Mouse (Mus musculus): ENCODE data around the gene B830017H08Rik.

DNA sequence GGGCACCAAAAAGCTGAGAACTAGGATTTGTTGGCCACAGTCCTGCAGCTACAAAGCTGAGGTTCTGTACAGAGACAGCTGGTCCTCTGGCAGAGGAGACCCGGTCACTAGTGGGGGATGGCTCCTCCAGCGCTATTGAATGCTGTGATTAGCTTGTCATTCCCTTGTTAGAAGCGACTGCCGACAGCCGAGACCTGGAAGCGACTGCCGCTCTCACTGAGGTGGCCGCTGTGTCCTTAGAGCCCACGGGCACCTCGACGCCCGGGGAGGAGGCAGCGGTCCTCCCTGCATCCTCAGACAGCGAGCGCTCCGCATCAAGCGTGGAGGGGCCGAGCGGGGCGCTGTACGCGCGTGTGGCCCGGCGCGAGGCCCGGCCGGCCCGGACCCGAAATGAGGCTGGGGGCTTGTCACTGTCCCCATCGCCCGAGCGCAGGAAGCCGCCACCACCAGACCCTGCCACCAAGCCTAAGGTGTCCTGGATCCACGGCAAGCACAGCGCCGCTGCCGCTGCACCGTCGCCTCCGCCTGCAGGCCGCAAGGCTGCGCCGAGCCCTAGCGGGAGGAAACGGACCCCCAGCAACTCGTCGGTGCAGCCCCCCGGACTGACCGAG, 26.2 kb upstream of the B830017H08Rik start:
- TF ChIP-seq CHD2 (IDR thresholded peaks at IDR 0.05; ENCODE audit: low read depth, low read length) (no peak), MAFK (IDR thresholded peaks at IDR 0.05; ENCODE audit: insufficient read depth, low read depth, low read length) (no peak), ZC3H11A (IDR thresholded peaks at IDR 0.05; ENCODE audit: borderline replicate concordance, low read depth, low read length) (no peak), HCFC1 (IDR thresholded peaks at IDR 0.05; ENCODE audit: borderline replicate concordance, insufficient read depth, low read length) (no peak), ZNF384 (IDR thresholded peaks at IDR 0.05; ENCODE audit: low read depth, low read length) (no peak)
